Mouse (Mus musculus): ENCODE measurements around the gene Kdm3a.

Kdm3a gene

GRCm38 (mm10) chr6:71609968-71610367 lies 22.8 kb downstream of the Kdm3a start:
- CTCF ChIA-PET: interaction anchor here (0.5 to 1.7 kb wide), 7 partner anchors 9 to 280 kb away, joined by 3 to 5 read pairs (median 4); no protein-coding TSS in a partner anchor
- POLR2A ChIA-PET: interaction anchor here (0.6 to 10.5 kb wide), 29 partner anchors 8 to 301 kb away, joined by 3 to 244 read pairs (median 5); partner anchors contain the start of genes Kdm3a (in 3 of the 4), Chmp3 (in 2 of the 4), Polr1a (in 1 of the 4) and Ptcd3 (in 1 of the 4)

GRCm38 (mm10) chr6:71608994-71609393 lies 23.8 kb downstream of the Kdm3a start:
- ChIA-PET CTCF (interaction anchor here (0.6 to 1.7 kb wide), 9 partner anchors 10 to 799 kb away, joined by 3 to 4 read pairs (median 3); partner anchors contain the start of gene Kdm3a (in 1 of the 4)), POLR2A (interaction anchor here (0.5 to 10.5 kb wide), 57 partner anchors 9 to 975 kb away, joined by 3 to 244 read pairs (median 5); partner anchors contain the start of genes Kdm3a (in 4 of the 4), Chmp3 (in 2 of the 4), Polr1a (in 2 of the 4) and Ptcd3 (in 2 of the 4))

- ChIA-PET CTCF (no interaction called here), POLR2A (interaction anchor here in 3 of 4 experiments (0.6 to 10.5 kb wide), 11 partner anchors 11 to 150 kb away, joined by 3 to 244 read pairs (median 17); partner anchors contain the start of genes Chmp3 (in 2 of the 3) and Kdm3a (in 2 of the 3))
These were observed 25.0 kb downstream of the Kdm3a start for GRCm38 (mm10) chr6:71607756-71608155.

- POLR2A ChIA-PET: interaction anchor here in 2 of 4 experiments (0.6 to 6.9 kb wide), 10 partner anchors 10 to 103 kb away, joined by 3 to 72 read pairs (median 4); no protein-coding TSS in a partner anchor
- CTCF ChIA-PET: no interaction called here
These were observed 42.6 kb downstream of the Kdm3a start for GRCm38 (mm10) chr6:71590154-71590553.

GRCm38 (mm10) chr6:71589401-71589800 lies 43.4 kb downstream of the Kdm3a start:
- ChIA-PET POLR2A (interaction anchor here in 3 of 4 experiments (0.8 to 6.9 kb wide), 8 partner anchors 12 to 295 kb away, joined by 3 to 72 read pairs (median 3); no protein-coding TSS in a partner anchor), CTCF (no interaction called here)

- ChIA-PET POLR2A (interaction anchor here in 3 of 4 experiments (0.6 to 1.5 kb wide), 5 partner anchors 11 to 89 kb away, joined by 3 to 5 read pairs (median 3); no protein-coding TSS in a partner anchor), CTCF (interaction anchor here in 1 of 4 experiments (0.6 kb wide), 1 partner anchor 15 kb away, joined by 7 read pairs; no protein-coding TSS in a partner anchor)
These were observed 49.6 kb downstream of the Kdm3a start for GRCm38 (mm10) chr6:71583198-71583597.

- POLR2A ChIA-PET: interaction anchor here in 2 of 4 experiments (0.9 to 2.5 kb wide), 2 partner anchors 30 to 36 kb away, joined by 3 to 7 read pairs; partner anchors contain the start of gene Chmp3 (in 1 of the 2)
- CTCF ChIA-PET: interaction anchor here in 1 of 4 experiments (0.6 kb wide), 1 partner anchor 415 kb away, joined by 3 read pairs; no protein-coding TSS in a partner anchor
These were observed 53.3 kb downstream of the Kdm3a start for GRCm38 (mm10) chr6:71579478-71579877.

- ChIA-PET POLR2A (interaction anchor here in 1 of 4 experiments (0.6 to 1.3 kb wide), 3 partner anchors 11 to 32 kb away, joined by 3 to 5 read pairs (median 4); partner anchors contain the start of gene Chmp3), CTCF (interaction anchor here in 1 of 4 experiments (1.2 kb wide), 1 partner anchor 24 kb away, joined by 6 read pairs; no protein-coding TSS in a partner anchor)
These were observed 57.4 kb downstream of the Kdm3a start for GRCm38 (mm10) chr6:71575359-71575758.

GRCm38 (mm10) chr6:71569025-71569424 lies 63.8 kb downstream of the Kdm3a start:
- ChIA-PET CTCF (interaction anchor here in 2 of 4 experiments (0.5 to 0.6 kb wide), 2 partner anchors 35 to 405 kb away, joined by 3 to 4 read pairs; no protein-coding TSS in a partner anchor), POLR2A (interaction anchor here in 2 of 4 experiments (0.8 to 1.8 kb wide), 7 partner anchors 9 to 64 kb away, joined by 3 to 6 read pairs (median 3); partner anchors contain the start of gene Kdm3a (in 1 of the 2))

- ChIA-PET POLR2A (interaction anchor here in 2 of 4 experiments (0.6 to 1.8 kb wide), 9 partner anchors 9 to 276 kb away, joined by 3 to 5 read pairs (median 3); partner anchors contain the start of genes Chmp3 (in 1 of the 2) and Kdm3a (in 1 of the 2)), CTCF (interaction anchor here in 1 of 4 experiments (0.5 kb wide), 1 partner anchor 36 kb away, joined by 3 read pairs; no protein-coding TSS in a partner anchor)
These were observed 64.2 kb downstream of the Kdm3a start for GRCm38 (mm10) chr6:71568616-71569015.

GRCm38 (mm10) chr6:71556826-71557225 lies 76.0 kb downstream of the Kdm3a start:
- ChIA-PET CTCF (no interaction called here), POLR2A (interaction anchor here in 2 of 4 experiments (1.4 to 2.4 kb wide), 3 partner anchors 12 to 21 kb away, joined by 5 to 11 read pairs (median 8); partner anchors contain the start of gene Chmp3 (in 1 of the 2))

- CTCF ChIA-PET: no interaction called here
- POLR2A ChIA-PET: interaction anchor here in 2 of 4 experiments (0.6 to 1.5 kb wide), 3 partner anchors 11 to 412 kb away, joined by 3 to 5 read pairs (median 3); no protein-coding TSS in a partner anchor
These were observed 77.3 kb downstream of the Kdm3a start for GRCm38 (mm10) chr6:71555507-71555951.

- POLR2A ChIA-PET: interaction anchor here (0.5 to 4.0 kb wide), 83 partner anchors 8 to 801 kb away, joined by 3 to 43 read pairs (median 4); partner anchors contain the start of genes Kdm3a (in 4 of the 4), Rmnd5a (in 3 of the 4), Rnf103 (in 3 of the 4) and Eif2ak3 (in 1 of the 4)
- CTCF ChIA-PET: interaction anchor here in 2 of 4 experiments (0.5 to 1.1 kb wide), 3 partner anchors 9 to 693 kb away, joined by 3 to 6 read pairs (median 4); no protein-coding TSS in a partner anchor
These were observed 88.9 kb downstream of the Kdm3a start, which contains the start of gene Chmp3 for GRCm38 (mm10) chr6:71543686-71544499. Chmp3 (plus strand) TSS chr6:71543797.
